Comparison of ENCODE assay signal across 23 mouse cellular contexts in the genomic region with DNA sequence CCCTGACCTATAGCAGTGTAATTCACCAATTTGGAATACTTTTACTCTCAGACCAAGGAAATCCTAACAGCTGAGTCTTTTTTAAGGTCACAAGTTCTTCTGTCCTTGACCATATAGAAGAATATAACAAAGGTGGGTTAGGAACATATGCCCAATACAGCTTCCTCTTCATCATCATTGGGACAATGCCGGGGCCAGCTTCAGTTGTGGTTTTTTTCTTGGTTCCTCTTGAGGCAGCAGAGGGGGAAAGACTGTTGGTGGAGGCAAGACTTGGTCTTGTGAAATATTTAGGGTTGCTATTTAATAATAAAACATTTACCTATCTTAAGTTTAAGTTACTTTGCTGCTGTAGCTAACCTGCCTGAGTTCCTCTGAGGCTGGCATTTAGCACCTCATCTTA.
DNase-seq lines count a peak whose midpoint lies in the region; ATAC-seq and TF ChIP-seq lines count a peak whose summit lies in the region.
"Had no signal": no experiment of that assay in that cellular context is flagged by ENCODE, and none has a peak within 500 bp of the region (broad histone marks: within the 10 kb centered on the region; RNA-seq: fewer than 3 reads in every experiment).

No protein-coding gene starts in this region.

- DNase-seq in 416B (ENCODE audit: low read depth) = peak; percentile 8
- DNase-seq in ovary, postnatal 36 days (ENCODE audit: low spot score) = no peak
- DNase-seq in stomach, postnatal 0 days (ENCODE audit: low spot score) = no peak
- DNase-seq in embryo, embryonic 10 days (ENCODE audit: low spot score) = no peak
- no peak for DNase-seq in gastrocnemius, postnatal 36 days
- DNase-seq: adrenal gland, adult 2 months; adrenal gland, adult 8-10 months; adrenal gland, postnatal 10 days; adrenal gland, postnatal 14 days; adrenal gland, postnatal 25 days; adrenal gland, postnatal 36 days; B cell, adult 2 months; cerebellum, adult 11 months; cerebellum, adult 11-12 months; cerebellum, adult 18-20 months had no signal

- no peak overlapping the region for H3K4me2 ChIP-seq in stomach, postnatal 0 days (replicated peaks; ENCODE audit: low read depth)

- intact Hi-C loops in gastrocnemius, postnatal 36 days (cut with DNase I) = no loop called here

- TF ChIP-seq EP300 in stomach, postnatal 0 days (optimal IDR thresholded peaks at IDR 0.05) = no peak

- no peak overlapping the region for H3K9ac ChIP-seq in stomach, postnatal 0 days (ENCODE audit: low read length)

- no peaks in the 10 kb centered on the region for H3K27me3 ChIP-seq in stomach, postnatal 0 days (ENCODE audit: control insufficient read depth, insufficient read depth, low read length)
- H3K27me3 ChIP-seq: CH12.LX, Patski had no signal

- no peaks in the 10 kb centered on the region for H3K9me3 ChIP-seq in stomach, postnatal 0 days (ENCODE audit: control insufficient read depth, low read length)

- H3K36me3 ChIP-seq in stomach, postnatal 0 days (ENCODE audit: control insufficient read depth, insufficient read depth, low read length) = no peaks in the 10 kb centered on the region
- H3K36me3 ChIP-seq: G1E had no signal

- ATAC-seq in granulocyte monocyte progenitor cell, adult 5-6 weeks (replicated peaks; ENCODE audit: poor library complexity, severe bottlenecking) = peak; percentile 46; the same call in 1 of the 2 replicates
- peak; percentile 77 for ATAC-seq in megakaryocyte, adult 5-6 weeks (ENCODE audit: poor library complexity, severe bottlenecking)
- ATAC-seq in megakaryocyte progenitor cell, adult 5-6 weeks (replicated peaks; ENCODE audit: poor library complexity) = peak; percentile 55
- no peak for ATAC-seq in stomach, postnatal 0 days (ENCODE audit: low FRiP score, low TSS enrichment)
- ATAC-seq: activated CD4-positive, CD25-positive, alpha-beta regulatory T cell, adult 4 months; CD4-positive, CD25-positive, alpha-beta regulatory T cell, adult 4 months; Patski had no signal

- no peak overlapping the region for H3K27ac ChIP-seq in stomach, postnatal 0 days (replicated peaks)

- 88% methylated on average over 1 of the region's 1 CpGs for WGBS in stomach, postnatal 0 days

- no peak for TF ChIP-seq CTCF in stomach, postnatal 0 days (IDR thresholded peaks at IDR 0.05; ENCODE audit: low read depth)

- H3K4me3 ChIP-seq in stomach, postnatal 0 days (ENCODE audit: low read depth, low read length) = no peak overlapping the region

- no peaks in the 10 kb centered on the region for H3K4me1 ChIP-seq in stomach, postnatal 0 days (replicated peaks; ENCODE audit: control insufficient read depth, insufficient read depth)
